Comparison of ENCODE assay signal across 18 mouse cellular contexts in genomic region chr2:124189271-124189670, GRCm38 (mm10).
"Had no signal": no experiment of that assay in that cellular context is flagged by ENCODE, and none has a peak within 500 bp of the region (broad histone marks: within the 10 kb centered on the region; RNA-seq: fewer than 3 reads in every experiment).

No protein-coding gene starts in this region.

- H3K4me3 ChIP-seq: midbrain, embryonic 10.5 days; midbrain, embryonic 12.5 days; myocyte; neural tube, embryonic 13.5 days; neural tube, embryonic 15.5 days had no signal

- H3K27ac ChIP-seq: midbrain, embryonic 10.5 days; midbrain, embryonic 12.5 days; neural tube, embryonic 13.5 days; neural tube, embryonic 15.5 days had no signal

- DNase-seq: lung, adult 18-20 months; lung, embryonic 14.5 days; lung, postnatal 10 days; lung, postnatal 4 days; midbrain, embryonic 14.5 days; retina, postnatal 1 day; right cerebral cortex, adult 18-20 months; right cerebral cortex, postnatal 25 days; right cerebral cortex, postnatal 4 days; spleen, adult 18-20 months; thymus, adult 18-20 months; thymus, postnatal 14 days; thymus, postnatal 36 days had no signal
